Mouse (Mus musculus) CD4-positive, CD25-positive, alpha-beta regulatory T cell, adult 2 months (primary cell): ENCODE measurements around the gene Btbd11.

Source experiments
- DNase-seq: peaks from one replicate; pipeline ENCODE4 v3.0.0-alpha.2; 2012; ENCODE audit warnings: low read depth, low spot score

Btbd11 gene

GRCm38 (mm10) chr10:85518111-85518409, 131.4 kb downstream of the Btbd11 start:
- no peak for DNase-seq

- DNase-seq = no peak
Observed at GRCm38 (mm10) chr10:85522220-85522760, 135.7 kb downstream of the Btbd11 start.

GRCm38 (mm10) chr10:85525267-85526015, 138.8 kb downstream of the Btbd11 start:
- DNase-seq = no peak

- DNase-seq = no peak
Observed at GRCm38 (mm10) chr10:85526657-85527056, 140.0 kb downstream of the Btbd11 start.

GRCm38 (mm10) chr10:85527722-85528121, 141.1 kb downstream of the Btbd11 start:
- no peak for DNase-seq

GRCm38 (mm10) chr10:85533192-85533710, 146.6 kb downstream of the Btbd11 start:
- no peak for DNase-seq

GRCm38 (mm10) chr10:85538051-85538753, 151.6 kb downstream of the Btbd11 start:
- DNase-seq = no peak

- DNase-seq = no peak
Observed at GRCm38 (mm10) chr10:85539510-85540120, 153.0 kb downstream of the Btbd11 start.

- no peak for DNase-seq
Observed at GRCm38 (mm10) chr10:85540311-85541093, 153.9 kb downstream of the Btbd11 start.

GRCm38 (mm10) chr10:85541481-85541880, 154.9 kb downstream of the Btbd11 start:
- no peak for DNase-seq

GRCm38 (mm10) chr10:85541892-85542630, 155.4 kb downstream of the Btbd11 start:
- no peak for DNase-seq

GRCm38 (mm10) chr10:85543281-85543680, 156.7 kb downstream of the Btbd11 start:
- no peak for DNase-seq

- DNase-seq = no peak
Observed at GRCm38 (mm10) chr10:85544991-85545390, 158.4 kb downstream of the Btbd11 start.

- DNase-seq = no peak
Observed at GRCm38 (mm10) chr10:85555193-85555592, 168.6 kb downstream of the Btbd11 start.

GRCm38 (mm10) chr10:85561418-85561817, 174.8 kb downstream of the Btbd11 start:
- no peak for DNase-seq

GRCm38 (mm10) chr10:85571456-85571855, 184.8 kb downstream of the Btbd11 start:
- DNase-seq = no peak

- DNase-seq = no peak
Observed at GRCm38 (mm10) chr10:85572571-85572970, 186.0 kb downstream of the Btbd11 start.

GRCm38 (mm10) chr10:85577891-85578420, 191.3 kb downstream of the Btbd11 start:
- no peak for DNase-seq

- no peak for DNase-seq
Observed at GRCm38 (mm10) chr10:85578571-85579465, 192.2 kb downstream of the Btbd11 start.
